Mouse (Mus musculus): ENCODE results near the gene Lekr1.

The Lekr1 gene

DNA sequence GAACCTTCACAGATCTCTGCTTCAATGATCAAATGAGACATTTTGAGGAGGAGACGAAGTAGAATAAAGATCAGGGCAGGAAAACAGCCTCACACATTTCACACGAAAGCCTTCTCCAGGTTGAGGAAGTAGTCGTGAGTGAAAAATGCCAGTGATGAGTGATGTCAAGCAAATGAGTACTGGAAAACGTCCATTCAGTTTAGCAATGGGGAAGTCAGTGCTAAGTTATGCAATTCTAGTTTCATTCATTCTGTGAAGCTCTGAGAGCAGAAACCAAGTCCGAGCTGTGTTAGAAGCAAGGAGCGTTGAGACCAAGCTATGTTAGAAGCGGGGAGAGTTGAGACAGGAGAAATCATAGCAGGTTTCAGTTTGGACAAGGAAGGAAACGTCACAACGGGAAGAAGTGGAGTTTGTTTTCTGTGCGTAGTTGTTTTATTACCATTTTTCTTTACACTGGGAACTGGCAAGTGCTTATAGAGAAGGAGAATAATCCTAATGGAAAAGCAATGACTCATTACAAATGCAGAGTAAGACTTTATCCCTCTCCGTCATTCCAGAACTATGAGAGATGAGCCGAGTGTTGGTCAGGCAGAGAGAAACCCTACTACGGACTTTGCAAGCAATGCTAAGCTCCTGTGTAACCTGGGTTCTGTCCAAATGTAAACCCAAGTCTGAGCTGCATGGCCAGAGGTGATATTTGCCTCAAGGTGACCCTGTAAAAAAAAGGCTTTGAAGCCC lies 207.2 kb downstream of the Lekr1 start:
- peak; percentile 77 for DNase-seq (ENCODE audit: low spot score)

Measured in adipocyte (in vitro differentiated cells).